Mouse (Mus musculus) cortical plate, adult 2 months (tissue): ENCODE data around the gene Mrnip.

ENCODE experiments used
- CTCF ChIP-seq: fragments of 200-500 bp; IDR thresholded peaks from 2 replicates; pipeline ENCODE4 v1.5.1; 2011; ENCODE audit warnings: mild to moderate bottlenecking, control low read depth, low read length; ENCODE audit not compliant: insufficient read depth; ENCODE audit errors: extremely low read depth
- POLR2A ChIP-seq: fragments of 200-500 bp; IDR thresholded peaks from 2 replicates; pipeline ENCODE4 v1.6.1; 2011; ENCODE audit warnings: mild to moderate bottlenecking, low read length, control low read depth; ENCODE audit not compliant: insufficient read depth; ENCODE audit errors: extremely low read depth

DNA sequence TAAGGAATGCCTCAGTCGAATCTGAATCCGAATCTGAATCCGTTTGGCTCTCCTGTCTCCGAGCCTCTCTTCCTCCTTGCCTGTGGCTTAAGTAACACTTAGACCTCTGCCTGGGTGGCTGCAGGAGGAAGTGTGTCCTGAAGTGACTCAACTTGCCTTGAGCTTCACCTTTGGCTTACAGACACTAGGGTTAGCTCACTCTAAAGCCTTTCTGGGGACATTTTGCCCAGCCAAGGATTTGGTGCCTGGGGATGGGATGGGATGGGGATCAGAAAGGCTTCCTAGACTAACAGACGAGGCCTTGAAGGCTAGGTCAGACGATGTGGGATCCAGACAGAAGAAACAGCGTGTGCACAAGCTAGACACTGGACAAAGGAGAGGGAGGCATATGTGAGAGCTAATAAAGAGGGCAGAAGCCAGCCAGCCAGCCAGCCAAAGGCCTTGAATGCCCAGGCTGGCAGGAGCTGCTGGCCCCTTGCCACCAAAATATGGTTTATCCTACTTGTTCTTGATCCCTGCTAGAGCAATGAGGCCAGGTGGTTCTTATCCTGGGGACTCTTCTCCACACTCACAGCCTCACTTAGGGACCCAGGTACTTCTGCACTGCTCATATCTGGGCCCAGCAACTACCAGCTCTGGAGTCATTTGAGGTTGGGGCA is 55.1 kb downstream of the Mrnip start:
- no peak for TF ChIP-seq CTCF
- TF ChIP-seq POLR2A: no peak
